Mouse (Mus musculus) megakaryocyte, embryonic 14.5 days (primary cell): ENCODE measurements around the gene Mdga1.

Source experiments
- FLI1 ChIP-seq: IDR thresholded peaks from 2 replicates; pipeline ENCODE4 v1.6.1; 2012; ENCODE audit warnings: low read length, inconsistent platforms, mixed read lengths
- GATA1 ChIP-seq: IDR thresholded peaks from 3 replicates; pipeline ENCODE4 v1.6.1; 2012; ENCODE audit warnings: mixed read lengths, low read length, inconsistent platforms, borderline replicate concordance

- TF ChIP-seq GATA1 (no peak), FLI1 (no peak)
These were observed 50.9 kb downstream of the Mdga1 start for GRCm38 (mm10) chr17:29918791-29919551.
